Mouse (Mus musculus): ENCODE data around the gene Gm10715.
"Not testable (repeated sequence)": the region's sequence is repeated elsewhere in the genome, so short reads cannot be mapped to it uniquely, and the experiment has no call there.

Gm10715 gene

GRCm38 (mm10) chr9:3036577-3036976 lies at the start of gene Gm10715:
TSS of gene Gm10715 (plus strand) at chr9:3036877.
- DNase-seq (ENCODE audit: low read depth, low spot score) = not testable (repeated sequence)

DNA sequence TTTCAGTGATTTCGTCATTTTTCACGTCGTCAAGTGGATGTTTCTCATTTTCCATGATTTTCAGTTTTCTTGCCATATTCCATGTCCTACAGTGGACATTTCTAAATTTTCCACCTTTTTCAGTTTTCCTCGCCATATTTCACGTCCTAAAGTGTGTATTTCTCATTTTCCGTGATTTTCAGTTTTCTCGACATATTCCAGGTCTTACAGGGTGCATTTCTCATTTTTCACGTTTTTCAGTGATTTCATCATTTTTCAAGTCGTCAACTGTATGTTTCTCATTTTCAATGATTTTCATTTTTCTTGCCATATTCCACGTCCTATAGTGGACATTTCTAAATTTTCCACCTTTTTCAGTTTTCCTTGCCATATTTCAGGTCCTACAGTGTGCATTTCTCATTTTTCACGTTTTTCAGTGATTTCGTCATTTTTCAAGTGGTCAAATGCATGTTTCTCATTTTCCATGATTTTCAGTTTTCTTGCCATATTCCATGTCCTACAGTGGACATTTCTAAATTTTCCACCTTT lies 36.2 kb upstream of the Gm10715 start, which contains the start of gene Gm10722:
TSS of gene Gm10722 (plus strand) at position 478 of the 528 bp plus-strand sequence.
- peak; percentile 42 for DNase-seq (ENCODE audit: low read depth, low spot score)

GRCm38 (mm10) chr9:3001006-3001405 lies 35.7 kb upstream of the Gm10715 start:
- not testable (repeated sequence) for DNase-seq (ENCODE audit: low read depth, low spot score)

GRCm38 (mm10) chr9:3001948-3002659 lies 34.6 kb upstream of the Gm10715 start:
- peak; percentile 12 for DNase-seq (ENCODE audit: low read depth, low spot score)

DNA sequence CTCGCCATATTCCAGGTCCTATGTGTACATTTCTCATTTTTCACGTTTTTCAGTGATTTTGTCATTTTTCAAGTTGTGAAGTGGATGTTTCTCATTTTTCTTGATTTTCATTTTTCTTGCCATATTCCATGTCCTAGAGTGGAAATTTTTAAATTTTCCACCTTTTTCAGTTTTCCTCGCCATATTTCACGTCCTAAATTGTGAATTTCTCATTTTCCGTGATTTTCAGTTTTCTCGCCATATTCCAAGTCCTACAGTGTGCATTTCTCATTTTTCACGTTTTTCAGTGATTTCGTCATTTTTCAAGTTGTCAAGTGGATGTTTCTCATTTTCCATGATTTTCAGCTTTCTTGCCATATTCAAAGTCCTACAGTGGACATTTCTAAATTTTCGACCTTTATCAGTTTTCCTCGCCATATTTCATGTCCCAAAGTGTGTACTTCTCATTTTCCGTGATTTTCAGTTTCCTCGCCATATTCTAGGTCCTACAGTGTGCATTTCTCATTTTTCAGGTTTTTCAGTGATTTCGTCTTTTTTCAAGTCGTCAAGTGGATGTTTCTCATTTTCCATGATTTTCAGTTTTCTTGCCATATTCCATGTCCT lies 33.8 kb upstream of the Gm10715 start, which contains the start of gene Gm11168:
TSS of gene Gm11168 (plus strand) at position 553 of the 603 bp plus-strand sequence.
- DNase-seq (ENCODE audit: low read depth, low spot score) = not testable (repeated sequence)

GRCm38 (mm10) chr9:3006179-3006578 lies 30.5 kb upstream of the Gm10715 start:
- DNase-seq (ENCODE audit: low read depth, low spot score) = not testable (repeated sequence)

- not testable (repeated sequence) for DNase-seq (ENCODE audit: low read depth, low spot score)
These were observed 30.0 kb upstream of the Gm10715 start for GRCm38 (mm10) chr9:3006636-3007035.

GRCm38 (mm10) chr9:3007272-3007671 lies 29.4 kb upstream of the Gm10715 start:
- DNase-seq (ENCODE audit: low read depth, low spot score) = peak; percentile 9

DNA sequence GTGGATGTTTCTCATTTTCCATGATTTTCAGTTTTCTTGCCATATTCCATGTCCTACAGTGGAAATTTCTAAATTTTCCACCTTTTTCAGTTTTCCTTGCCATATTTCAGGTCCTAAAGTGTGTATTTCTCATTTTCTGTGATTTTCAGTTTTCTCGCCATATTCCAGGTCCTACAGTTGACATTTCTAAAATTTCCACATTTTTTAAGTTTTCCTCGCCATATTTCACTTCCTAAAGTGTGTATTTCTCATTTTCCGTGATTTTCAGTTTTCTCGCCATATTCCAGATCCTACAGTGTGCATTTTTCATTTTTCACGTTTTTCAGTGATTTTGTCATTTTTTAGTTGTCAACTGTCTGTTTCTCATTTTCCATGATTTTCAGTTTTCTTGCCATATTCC lies 27.3 kb upstream of the Gm10715 start:
- not testable (repeated sequence) for DNase-seq (ENCODE audit: low read depth, low spot score)

DNA sequence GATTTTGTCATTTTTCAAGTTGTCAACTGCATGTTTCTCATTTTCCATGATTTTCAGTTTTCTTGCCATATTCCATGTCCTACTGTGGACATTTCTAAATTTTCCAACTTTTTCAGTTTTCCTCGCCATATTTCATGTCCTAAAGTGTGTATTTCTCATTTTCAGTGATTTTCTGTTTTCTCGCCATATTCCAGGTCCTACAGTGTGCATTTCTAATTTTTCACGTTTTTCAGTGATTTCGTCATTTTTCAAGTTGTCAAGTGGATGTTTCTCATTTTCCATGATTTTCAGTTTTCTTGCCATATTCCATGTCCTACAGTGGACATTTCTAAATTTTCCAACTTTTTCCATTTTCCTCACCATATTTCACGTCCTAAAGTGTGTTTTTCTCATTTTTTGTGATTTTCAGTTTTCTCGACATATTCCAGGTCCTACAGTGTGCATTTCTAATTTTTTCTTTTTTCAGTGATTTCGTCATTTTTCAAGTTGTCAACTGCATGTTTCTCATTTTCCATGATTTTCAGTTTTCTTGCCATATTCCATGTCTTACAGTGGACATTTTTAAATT lies 24.5 kb upstream of the Gm10715 start:
- not testable (repeated sequence) for DNase-seq (ENCODE audit: low read depth, low spot score)

DNA sequence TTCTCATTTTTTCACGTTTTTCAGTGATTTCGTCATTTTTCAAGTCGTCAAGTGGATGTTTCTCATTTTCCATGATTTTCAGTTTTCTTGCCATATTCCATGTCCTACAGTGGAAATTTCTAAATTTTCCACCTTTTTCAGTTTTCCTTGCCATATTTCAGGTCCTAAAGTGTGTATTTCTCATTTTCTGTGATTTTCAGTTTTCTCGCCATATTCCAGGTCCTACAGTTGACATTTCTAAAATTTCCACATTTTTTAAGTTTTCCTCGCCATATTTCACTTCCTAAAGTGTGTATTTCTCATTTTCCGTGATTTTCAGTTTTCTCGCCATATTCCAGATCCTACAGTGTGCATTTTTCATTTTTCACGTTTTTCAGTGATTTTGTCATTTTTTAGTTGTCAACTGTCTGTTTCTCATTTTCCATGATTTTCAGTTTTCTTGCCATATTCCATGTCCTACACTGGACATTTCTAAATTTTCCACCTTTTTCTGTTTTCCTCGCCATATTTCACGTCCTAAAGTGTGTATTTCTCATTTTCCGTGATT lies 23.9 kb upstream of the Gm10715 start, which contains the start of gene Gm10721:
TSS of gene Gm10721 (plus strand) at position 408 of the 547 bp plus-strand sequence.
- not testable (repeated sequence) for DNase-seq (ENCODE audit: low read depth, low spot score)

DNA sequence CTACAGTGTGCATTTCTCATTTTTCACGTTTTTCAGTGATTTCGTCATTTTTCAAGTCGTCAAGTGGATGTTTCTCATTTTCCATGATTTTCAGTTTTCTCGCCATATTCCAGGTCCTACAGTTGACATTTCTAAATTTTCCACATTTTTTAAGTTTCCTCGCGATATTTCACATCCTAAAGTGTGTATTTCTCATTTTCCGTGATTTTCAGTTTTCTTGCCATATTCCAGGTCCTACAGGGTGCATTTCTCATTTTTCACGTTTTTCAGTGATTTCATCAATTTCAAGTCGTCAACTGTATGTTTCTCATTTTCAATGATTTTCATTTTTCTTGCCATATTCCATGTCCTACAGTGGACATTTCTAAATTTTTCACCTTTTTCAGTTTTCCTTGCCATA lies 21.3 kb upstream of the Gm10715 start, which contains the start of gene Gm10720:
TSS of gene Gm10720 (plus strand) at position 301 of the 400 bp plus-strand sequence.
- not testable (repeated sequence) for DNase-seq (ENCODE audit: low read depth, low spot score)

GRCm38 (mm10) chr9:3015896-3016295 lies 20.8 kb upstream of the Gm10715 start:
- not testable (repeated sequence) for DNase-seq (ENCODE audit: low read depth, low spot score)

DNA sequence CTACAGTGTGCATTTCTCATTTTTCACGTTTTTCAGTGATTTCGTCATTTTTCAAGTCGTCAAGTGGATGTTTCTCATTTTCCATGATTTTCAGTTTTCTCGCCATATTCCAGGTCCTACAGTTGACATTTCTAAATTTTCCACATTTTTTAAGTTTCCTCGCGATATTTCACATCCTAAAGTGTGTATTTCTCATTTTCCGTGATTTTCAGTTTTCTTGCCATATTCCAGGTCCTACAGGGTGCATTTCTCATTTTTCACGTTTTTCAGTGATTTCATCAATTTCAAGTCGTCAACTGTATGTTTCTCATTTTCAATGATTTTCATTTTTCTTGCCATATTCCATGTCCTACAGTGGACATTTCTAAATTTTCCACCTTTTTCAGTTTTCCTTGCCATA lies 19.6 kb upstream of the Gm10715 start, which contains the start of gene Gm10719:
TSS of gene Gm10719 (plus strand) at position 301 of the 400 bp plus-strand sequence.
- not testable (repeated sequence) for DNase-seq (ENCODE audit: low read depth, low spot score)

GRCm38 (mm10) chr9:3018944-3019343 lies 17.7 kb upstream of the Gm10715 start:
- not testable (repeated sequence) for DNase-seq (ENCODE audit: low read depth, low spot score)

DNA sequence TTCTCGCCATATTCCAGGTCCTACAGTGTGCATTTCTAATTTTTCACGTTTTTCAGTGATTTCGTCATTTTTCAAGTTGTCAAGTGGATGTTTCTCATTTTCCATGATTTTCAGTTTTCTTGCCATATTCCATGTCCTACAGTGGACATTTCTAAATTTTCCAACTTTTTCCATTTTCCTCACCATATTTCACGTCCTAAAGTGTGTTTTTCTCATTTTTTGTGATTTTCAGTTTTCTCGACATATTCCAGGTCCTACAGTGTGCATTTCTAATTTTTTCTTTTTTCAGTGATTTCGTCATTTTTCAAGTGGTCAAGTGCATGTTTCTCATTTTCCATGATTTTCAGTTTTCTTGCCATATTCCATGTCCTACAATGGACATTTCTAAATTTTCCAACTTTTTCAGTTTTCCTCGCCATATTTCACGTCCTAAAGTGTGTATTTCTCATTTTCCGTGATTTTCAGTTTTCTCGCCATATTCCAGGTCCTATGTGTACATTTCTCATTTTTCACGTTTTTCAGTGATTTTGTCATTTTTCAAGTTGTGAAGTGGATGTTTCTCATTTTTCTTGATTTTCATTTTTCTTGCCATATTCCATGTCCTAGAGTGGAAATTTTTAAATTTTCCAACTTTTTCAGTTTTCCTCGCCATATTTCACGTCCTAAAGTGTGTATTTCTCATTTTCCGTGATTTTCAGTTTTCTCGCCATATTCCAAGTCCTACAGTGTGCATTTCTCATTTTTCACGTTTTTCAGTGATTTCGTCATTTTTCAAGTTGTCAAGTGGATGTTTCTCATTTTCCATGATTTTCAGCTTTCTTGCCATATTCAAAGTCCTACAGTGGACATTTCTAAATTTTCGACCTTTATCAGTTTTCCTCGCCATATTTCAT lies 16.6 kb upstream of the Gm10715 start:
- DNase-seq (ENCODE audit: low read depth, low spot score) = not testable (repeated sequence)

- DNase-seq (ENCODE audit: low read depth, low spot score) = peak; percentile 21
These were observed 14.2 kb upstream of the Gm10715 start for GRCm38 (mm10) chr9:3022316-3023008.

DNA sequence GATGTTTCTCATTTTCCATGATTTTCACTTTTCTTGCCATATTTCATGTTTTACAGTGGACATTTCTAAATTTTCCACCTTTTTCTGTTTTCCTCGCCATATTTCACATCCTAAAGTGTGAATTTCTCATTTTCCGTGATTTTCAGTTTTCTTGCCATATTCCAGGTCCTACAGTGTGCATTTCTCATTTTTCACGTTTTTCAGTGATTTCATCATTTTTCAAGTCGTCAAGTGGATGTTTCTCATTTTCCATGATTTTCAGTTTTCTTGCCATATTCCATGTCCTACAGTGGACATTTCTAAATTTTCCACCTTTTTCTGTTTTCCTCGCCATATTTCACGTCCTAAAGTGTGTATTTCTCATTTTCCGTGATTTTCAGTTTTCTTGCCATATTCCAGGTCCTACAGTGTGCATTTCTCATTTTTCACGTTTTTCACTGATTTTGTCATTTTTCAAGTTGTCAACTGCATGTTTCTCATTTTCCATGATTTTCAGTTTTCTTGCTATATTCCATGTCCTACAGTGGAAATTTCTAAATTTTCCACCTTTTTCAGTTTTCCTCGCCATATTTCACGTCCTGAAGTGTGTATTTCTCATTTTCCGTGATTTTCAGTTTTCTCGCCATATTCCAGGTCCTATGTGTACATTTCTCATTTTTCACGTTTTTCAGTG lies 13.2 kb upstream of the Gm10715 start, which contains the start of gene Gm10718:
TSS of gene Gm10718 (plus strand) at position 236 of the 673 bp plus-strand sequence.
- DNase-seq (ENCODE audit: low read depth, low spot score) = not testable (repeated sequence)

DNA sequence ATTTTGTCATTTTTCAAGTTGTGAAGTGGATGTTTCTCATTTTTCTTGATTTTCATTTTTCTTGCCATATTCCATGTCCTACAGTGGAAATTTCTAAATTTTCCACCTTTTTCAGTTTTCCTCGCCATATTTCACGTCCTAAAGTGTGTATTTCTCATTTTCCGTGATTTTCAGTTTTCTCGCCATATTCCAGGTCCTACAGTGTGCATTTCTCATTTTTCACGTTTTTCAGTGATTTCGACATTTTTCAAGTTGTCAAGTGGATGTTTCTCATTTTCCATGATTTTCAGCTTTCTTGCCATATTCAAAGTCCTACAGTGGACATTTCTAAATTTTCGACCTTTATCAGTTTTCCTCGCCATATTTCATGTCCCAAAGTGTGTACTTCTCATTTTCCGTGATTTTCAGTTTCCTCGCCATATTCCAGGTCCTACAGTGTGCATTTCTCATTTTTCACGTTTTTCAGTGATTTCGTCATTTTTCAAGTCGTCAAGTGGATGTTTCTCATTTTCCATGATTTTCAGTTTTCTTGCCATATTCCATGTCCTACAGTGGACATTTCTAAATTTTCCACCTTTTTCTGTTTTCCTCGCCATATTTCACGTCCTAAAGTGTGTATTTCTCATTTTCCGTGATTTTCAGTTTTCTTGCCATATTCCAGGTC lies 12.6 kb upstream of the Gm10715 start:
- DNase-seq (ENCODE audit: low read depth, low spot score) = not testable (repeated sequence)

Measured in CD4-positive helper T cell, adult 2 months (primary cell).